Mouse (Mus musculus): ENCODE results near the gene Ubac2. TPM values are rescaled to one million over a fixed set of nuclear protein-coding genes. Genes with fewer than 3 reads are reported as not detected.
A peak's percentile ranks its signal among the peaks of the same experiment; 100 is the strongest.

The Ubac2 gene
- total RNA-seq, 2 experiments from 2014 or later: 6.4 to 8.4 TPM

DNA sequence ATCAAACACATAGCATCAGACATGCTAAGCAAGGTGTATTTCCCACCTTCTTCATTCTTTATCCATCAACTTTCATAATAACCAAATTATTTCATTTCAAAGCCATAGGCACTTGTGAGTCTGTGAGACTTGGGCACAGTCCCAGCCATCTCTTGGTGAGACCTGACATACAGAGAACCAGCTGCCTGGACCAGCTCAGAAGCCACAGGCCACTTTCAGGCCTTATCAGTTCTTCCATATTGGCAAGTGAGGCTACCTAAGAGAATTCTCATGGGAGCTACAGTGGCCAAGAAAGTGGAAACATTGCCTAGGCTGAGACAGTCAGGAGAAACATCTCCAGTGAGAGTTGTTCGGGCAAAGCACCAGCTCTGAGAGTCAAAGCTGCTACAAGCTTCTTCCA is 144.6 kb downstream of the Ubac2 start:
- no peak for ATAC-seq (replicated peaks; ENCODE audit: low FRiP score, poor library complexity, severe bottlenecking)

DNA sequence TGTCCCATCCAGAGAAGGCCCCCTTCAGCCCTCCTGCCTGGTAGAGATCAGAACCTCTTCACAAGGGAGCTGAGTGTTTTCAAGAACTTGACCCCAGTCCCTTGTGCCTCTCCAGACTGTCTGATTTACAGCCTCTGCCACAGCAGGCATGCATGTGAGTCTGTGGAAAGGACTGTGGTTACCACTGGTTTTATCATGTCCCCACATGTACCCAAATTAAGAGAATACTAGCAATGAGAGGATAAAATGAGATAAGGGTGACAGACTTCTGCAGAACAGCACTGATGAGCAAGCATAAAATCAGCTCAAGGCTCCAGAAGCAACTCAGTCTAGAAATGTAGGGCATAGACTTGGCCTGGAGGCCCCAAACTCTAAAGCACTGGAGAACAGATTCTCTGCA is 145.5 kb downstream of the Ubac2 start:
- no peak for ATAC-seq (replicated peaks; ENCODE audit: low FRiP score, poor library complexity, severe bottlenecking)

DNA sequence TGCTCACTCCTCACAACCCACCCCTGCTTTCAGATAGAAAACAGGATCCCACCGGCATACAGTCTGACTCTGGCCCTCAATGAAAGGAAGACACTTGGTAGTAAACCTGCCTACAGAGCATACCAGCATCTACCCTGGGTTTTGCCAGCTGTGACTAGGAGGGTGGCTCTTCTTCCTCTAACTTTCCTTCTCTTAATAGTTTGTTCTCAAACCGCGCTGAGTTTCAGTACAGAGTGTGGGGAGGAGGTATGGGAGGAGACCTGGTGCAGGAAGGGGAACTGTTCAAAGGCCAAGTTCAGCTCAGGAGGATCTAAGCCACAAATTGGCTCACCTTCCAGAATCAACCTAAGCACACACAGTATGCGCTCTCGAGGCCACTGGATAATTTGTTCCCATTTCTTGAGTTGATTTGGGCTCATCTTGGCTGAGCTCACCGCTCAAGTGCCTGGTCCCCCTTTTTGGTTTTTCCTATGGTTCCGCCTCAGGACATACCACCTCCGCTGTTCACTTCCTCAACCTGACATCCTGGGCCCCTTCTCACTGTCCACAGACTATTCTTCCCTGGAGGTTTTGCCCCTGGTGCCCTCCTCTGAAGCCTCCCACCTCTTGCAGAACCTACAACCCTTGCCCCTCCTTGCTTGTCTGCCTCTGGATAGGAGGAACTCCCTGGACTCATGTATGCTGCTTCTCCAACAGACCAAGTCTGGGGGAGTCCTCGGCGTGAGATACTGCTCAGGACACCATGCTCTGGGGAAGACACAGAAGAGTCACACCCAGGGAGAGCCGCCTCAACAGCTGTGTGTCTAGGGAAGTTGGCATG is 150.7 kb downstream of the Ubac2 start:
- ATAC-seq (replicated peaks; ENCODE audit: low FRiP score, poor library complexity, severe bottlenecking): no peak

DNA sequence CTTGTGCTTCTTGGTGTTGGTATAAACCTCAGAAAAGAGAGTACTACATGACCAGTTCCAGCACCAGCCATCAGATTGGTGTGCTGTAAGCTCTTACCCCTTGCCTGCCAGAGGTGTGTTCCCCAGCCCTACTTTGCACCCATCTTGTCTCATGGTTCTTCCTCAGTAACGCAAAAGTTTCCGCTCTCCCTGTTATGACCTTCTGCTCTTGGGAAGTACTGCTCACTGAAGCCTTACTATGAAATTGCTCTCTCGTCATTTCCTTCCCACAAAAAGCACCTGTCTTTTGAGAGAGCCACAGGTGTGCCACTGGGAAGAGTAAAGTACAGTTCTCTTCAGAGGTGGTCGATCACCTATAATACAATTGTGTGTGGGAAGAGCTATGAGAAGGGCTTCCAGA is 151.4 kb downstream of the Ubac2 start:
- ATAC-seq (replicated peaks; ENCODE audit: low FRiP score, poor library complexity, severe bottlenecking): no peak

DNA sequence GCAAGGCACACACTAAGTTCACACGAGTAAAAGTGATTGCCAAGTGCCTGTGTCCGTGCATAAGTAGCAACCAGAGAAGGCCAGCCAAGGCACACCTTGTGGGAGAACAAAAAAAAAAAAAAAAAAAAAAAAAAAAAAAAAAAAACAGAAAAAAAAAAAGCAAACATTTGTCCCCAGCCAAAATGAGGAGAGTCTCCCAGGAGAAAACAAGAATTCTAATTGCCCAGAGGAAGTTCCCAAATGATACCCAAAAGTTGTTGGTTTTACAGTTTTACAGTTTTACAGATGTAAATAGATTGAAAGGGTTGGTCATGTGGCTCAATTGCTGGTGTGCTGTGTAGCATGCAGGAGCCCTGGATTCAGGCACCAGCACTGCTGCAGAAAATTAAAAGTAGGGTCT is 153.6 kb downstream of the Ubac2 start:
- no peak for ATAC-seq (replicated peaks; ENCODE audit: low FRiP score, poor library complexity, severe bottlenecking)

DNA sequence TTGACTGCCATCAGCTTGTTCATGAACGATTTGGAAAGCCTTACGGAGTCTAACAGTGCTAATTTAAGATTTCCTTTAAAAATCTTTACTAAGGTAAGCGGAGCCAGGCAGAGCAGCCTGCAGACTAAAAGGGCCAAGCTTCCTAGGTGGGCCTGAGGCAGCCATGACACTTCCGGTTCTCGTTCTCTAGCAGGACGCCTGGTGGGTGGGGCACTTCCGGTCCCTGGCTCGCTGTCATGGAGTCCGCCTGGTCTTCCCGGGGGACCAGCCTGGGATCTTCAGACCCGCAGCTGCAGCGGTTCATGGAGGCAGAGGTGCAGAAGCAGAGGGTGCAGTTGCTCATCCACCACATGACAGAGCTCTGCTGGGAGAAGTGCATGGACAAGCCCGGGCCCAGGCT is 156.0 kb downstream of the Ubac2 start, which contains the start of gene Timm8a2:
TSS of gene Timm8a2 (plus strand) at position 224 of the 400 bp plus-strand sequence.
- no peak for ATAC-seq (replicated peaks; ENCODE audit: low FRiP score, poor library complexity, severe bottlenecking)

DNA sequence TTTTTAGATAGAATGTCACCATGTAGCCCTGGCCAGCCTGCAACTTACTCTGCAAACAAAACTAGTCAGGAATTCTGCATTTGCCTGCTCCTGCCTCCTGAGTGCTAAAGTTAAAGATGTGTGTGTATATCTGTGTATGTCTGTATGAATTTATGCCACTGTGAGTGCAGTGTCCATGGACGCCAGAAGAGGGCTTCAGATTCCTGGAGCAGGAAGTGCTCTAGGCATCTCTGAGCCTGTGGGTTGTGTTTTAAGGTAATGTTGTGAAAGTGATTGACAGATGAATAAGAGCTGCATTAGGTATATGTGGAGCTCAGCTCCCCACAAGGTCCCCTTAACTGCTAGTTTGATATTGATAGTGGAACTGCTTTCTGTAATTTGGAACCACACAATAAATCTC is 156.8 kb downstream of the Ubac2 start:
- no peak for ATAC-seq (replicated peaks; ENCODE audit: low FRiP score, poor library complexity, severe bottlenecking)

DNA sequence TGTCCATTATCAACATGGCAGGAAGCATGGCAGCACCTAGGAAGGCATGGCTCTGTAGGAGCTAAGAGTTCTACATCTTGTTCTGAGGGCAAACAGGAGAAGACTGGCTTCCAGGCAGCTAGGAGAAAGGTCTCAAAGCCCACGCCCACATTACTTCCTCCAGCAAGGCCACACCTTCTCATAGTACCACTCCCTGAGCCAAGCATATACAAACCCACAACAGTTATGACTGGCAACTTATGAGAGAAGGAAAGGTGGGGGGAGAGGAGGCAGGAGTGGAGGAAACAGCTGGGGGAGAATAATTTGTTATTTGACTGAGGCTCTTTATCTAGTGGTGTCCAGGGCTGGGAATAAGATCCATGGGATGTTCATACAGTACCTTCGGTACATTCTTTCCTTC is 157.4 kb downstream of the Ubac2 start:
- ATAC-seq (replicated peaks; ENCODE audit: low FRiP score, poor library complexity, severe bottlenecking): no peak

DNA sequence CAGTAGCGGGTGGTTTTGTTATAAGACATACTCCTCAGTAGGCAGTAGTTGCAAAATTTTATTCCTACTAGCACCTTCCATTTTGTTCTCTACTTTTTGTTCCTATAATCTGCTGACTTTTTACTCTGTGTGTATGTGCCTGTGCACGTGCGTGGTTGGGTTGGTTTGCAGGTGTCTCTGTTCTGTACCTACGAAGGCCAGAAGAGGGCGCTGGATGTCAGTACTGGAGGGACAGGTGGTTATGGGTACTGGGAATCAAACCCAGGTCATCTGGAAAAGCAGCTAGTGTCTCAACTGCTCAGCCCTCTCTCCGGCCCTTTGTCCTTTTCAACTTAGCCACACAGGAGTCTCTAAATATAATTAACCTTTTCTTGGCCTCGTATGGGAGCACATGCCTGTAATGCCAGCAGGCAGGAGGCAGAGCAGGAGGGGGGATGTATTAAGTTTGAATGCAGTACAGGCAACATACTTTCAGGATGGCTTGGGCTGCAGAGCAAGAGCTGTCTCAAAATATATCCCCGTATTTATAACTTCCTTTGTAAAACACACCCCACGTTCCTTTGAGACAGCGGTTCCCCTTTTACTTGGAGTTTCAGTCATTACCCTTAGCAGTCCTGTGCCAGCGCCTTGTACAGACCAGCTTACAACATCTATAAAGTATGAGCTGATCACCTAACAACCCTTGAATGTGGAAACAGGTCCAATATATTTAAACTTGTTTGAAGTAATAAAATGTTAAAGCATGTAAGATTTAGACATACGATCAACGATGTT is 160.6 kb downstream of the Ubac2 start:
- ATAC-seq (replicated peaks; ENCODE audit: low FRiP score, poor library complexity, severe bottlenecking): no peak

DNA sequence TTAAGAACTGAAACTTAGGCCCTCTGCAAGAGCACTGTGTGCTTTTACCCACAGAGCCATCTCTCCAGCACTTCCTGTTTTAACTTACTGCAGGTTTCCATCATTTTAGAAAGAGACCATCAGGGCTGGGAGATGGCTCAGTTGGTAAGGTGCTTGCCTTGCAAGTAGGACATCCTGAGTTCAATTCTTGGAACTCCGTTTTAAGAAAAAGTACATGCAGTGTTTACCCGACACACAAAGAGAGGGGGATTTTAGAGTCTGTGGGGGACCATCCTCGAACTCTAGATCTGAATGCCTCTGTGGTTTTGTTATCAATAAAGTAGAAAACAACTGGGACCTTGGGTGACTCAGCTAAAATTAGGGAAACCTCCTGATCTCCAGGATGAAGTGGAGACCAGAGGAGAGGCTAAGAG is 163.0 kb downstream of the Ubac2 start:
- ATAC-seq (replicated peaks; ENCODE audit: low FRiP score, poor library complexity, severe bottlenecking): no peak

DNA sequence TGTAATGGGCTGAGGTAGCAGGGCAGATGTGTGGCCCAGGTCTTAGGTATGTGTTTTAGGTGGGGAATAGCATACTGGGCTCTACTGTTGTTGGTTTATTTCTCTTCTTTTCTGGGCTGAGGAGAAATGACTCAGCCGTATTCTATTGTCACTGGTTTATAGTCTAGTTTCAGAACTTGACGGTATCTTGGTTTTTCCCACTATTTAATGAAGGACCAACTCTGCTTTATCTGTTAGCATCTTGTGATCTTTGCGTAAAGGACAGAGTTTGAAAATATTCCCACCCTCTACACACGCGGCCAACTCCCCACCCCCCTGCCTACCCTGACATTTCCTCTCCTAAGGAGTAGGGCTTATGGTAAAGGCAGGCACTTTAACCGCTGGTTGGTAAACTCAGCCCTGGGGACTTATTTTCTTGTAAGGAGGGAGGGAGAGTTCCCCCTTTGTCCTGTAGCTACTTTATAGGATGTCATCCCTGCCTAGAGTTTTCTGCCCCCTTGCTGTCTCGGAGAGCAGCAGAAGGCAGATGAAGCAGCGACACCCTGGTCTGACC is 163.8 kb downstream of the Ubac2 start:
- ATAC-seq (replicated peaks; ENCODE audit: low FRiP score, poor library complexity, severe bottlenecking): no peak

DNA sequence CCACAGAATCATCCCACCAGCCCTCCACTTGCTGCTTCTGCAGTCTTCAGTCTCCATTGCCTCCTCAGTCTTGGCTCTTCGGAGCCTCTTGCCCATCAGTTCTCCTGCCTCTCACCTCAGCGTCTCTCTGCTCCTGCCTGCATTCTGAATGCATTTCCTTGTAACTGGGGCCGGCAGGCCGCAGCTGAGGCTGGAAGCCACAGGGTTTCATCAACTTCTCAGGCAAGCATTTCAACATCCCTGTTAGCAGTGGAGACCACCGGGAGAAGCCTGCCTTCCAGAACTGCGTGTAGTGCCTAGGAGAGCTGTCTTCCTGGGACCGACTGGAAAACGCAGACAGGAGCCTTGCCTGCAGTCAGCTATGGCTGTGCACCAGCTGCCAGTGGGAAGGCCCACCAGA is 169.4 kb downstream of the Ubac2 start:
- ATAC-seq (replicated peaks; ENCODE audit: low FRiP score, poor library complexity, severe bottlenecking): no peak

DNA sequence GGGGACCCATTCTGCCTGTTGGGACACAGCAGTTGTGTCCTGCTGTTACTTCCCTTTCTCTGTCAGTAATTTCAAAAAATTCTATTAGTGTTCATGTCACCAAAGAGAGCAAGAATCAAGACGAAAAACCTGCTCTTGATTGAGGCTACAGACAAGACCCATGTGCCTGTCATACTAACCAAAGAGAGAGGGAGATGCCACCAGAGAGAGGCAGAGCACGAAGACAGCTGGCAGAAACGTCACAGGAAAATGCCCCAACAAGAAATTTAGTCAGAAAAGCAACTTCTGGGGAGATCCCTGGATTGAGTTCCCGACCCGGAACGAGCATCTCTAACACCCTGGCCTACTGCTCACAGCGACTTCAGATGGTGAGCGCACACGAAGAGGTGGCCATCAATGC is 170.4 kb downstream of the Ubac2 start:
- no peak for ATAC-seq (replicated peaks; ENCODE audit: low FRiP score, poor library complexity, severe bottlenecking)

DNA sequence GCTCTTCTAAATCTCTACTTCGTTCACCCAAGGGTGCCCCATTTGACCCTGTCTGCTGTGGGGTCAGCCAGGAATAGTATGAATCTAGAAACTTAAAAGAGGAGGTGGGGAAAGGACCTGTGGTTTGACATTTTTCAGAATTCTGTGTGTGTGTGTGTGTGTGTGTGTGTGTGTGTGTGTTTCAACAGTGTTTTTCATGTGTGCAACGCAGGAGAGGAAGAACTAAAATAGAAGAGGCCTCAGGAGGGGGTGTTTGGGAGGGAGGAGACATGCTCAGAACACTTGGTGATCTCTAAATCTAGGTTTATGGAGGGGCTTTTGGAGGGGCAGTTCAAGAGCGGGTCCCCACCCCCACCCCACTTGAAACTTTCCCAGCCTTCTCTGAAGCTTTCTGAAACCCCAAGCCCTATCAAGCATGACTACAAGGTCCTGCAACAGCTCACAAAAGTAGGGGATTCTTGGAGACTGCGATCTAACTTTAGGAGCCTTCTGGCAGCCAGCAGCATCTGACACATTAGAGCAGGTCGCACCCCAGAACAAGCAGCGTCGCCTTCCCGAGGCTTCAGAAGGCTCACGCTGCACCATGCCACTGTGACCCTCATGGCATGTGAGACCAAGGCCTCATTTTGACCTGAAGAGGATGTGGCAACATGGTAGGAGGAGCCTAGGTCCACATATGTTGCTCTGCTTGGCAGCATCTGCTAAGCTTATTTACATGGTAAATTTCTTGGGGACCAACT is 174.6 kb downstream of the Ubac2 start:
- ATAC-seq (replicated peaks; ENCODE audit: low FRiP score, poor library complexity, severe bottlenecking): no peak

DNA sequence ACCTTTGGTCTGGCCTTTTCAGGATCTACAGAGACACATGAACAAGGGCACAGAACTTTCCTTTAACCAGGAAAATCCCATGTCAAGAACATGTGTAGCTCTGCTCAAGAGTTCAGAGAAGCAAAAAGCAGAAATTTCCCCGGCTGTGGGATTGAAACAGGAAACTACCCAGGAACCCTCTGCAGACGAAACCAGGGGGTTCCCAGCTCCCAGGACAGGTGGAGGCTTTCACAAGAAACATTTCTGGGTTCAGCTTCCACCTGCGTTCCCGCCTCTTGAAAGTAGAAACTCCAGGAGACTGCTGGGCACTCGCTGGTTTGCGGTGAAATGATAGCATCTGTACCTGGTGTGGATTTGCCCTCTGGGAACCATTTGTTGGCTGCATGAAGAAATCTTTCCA is 178.5 kb downstream of the Ubac2 start:
- no peak for ATAC-seq (replicated peaks; ENCODE audit: low FRiP score, poor library complexity, severe bottlenecking)

DNA sequence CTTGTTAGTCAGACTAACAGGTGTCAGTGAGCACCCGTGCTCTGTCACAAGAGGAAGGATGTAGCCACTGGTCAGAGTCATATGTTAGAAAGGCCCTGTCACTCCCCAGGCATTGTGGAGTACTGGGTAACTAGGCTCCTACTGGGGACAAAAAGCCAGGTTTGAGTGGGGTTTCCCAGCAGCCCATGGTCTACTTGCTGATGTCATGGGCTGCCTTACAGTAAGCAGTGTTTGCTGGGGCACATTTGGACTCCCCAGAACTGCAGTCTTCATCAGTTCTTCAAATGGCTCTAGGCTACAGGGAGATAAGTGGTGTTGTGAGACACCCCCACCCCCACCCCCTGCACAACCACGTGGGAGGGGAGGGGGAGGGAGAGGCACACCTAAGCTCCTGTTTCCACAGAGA is 179.5 kb downstream of the Ubac2 start:
- ATAC-seq (replicated peaks; ENCODE audit: low FRiP score, poor library complexity, severe bottlenecking): no peak

DNA sequence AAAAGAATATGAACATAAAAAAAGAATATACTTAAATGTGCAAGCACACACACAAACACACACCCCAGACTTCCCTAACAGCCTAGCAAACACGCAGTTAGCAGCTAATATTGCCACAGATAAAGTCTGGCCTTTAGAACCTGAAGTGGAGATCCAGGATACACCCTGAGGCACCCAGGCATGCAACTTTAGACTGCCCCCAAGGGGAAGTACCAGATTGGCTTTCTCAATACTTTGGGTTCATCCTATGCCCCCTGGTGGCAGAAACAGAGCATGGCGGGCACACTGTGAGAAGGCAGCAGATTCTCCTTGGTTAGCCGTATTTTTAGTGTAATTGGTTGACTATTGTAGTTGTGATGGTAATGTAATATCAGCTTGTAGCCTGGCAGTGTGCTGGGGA is 182.2 kb downstream of the Ubac2 start:
- ATAC-seq (replicated peaks; ENCODE audit: low FRiP score, poor library complexity, severe bottlenecking): peak; percentile 70; the same call in 1 of the 2 replicates

DNA sequence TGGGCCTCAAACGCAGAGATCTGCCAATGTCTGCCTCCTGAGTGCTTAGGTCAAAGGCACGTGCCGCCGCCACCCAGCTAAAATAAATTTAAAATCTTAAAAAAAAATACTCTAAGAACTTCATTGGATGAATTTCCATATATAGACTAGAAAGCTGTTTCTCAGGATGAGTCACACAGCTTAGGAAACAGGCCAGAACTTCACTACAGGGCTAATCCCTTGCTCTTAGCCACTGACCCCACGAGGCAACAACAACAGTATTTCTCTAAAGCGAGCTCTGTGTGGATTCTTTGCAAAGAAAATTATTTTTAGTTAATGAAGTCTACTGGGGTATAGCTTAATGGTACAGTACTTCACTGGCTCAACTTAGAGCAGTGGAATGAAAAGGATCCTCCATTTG is 183.0 kb downstream of the Ubac2 start:
- no peak for ATAC-seq (replicated peaks; ENCODE audit: low FRiP score, poor library complexity, severe bottlenecking)

DNA sequence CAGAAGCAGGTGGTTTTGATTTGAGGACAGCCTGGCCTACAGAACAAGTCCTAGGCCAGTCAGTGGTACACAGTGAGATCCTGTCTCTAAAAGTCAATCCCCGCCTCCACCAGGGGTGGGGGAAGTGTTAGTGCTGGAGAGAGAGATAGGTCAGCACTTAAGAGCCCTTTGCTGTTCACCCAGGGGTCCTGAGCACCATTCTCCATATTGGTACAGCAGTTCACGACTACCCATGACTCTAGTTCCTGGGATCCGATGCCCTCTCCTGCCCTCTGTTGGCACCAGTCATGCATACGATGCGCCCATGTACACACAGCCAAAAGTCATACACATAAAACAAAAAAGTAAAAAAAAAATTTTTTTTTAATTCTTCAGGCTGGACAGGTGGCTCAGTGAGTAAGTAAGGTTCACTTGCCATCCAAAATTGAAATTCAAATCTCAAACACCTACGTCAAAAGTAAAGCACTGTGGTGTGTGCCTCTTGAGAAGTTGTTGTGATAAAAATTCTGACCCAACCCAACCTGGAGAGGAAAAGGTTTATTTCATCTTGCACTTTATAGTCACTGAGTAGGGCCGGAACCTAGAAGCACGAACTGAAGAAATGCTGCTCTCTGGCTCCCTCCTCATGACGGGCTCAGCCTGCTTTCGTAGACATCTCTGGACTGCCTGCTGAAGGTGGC is 184.1 kb downstream of the Ubac2 start:
- no peak for ATAC-seq (replicated peaks; ENCODE audit: low FRiP score, poor library complexity, severe bottlenecking)

DNA sequence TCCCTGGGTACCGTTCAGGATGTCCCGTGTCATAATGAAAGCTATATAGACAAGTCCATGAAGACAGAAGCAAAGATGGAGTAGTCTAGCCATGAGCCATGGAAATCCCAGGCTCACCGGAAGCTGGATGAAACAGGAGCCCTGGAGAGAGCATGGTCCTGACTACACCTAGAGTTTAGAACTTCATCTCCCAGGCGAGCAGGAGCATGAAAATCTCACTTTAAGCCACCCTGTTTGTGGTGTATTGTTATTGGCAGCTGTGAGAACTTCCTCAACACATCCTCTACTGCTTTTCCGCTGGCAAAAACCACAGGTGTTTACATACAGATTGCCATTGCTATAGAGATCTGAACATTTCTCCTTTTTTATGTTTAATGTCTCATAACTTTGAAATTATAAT is 185.2 kb downstream of the Ubac2 start:
- ATAC-seq (replicated peaks; ENCODE audit: low FRiP score, poor library complexity, severe bottlenecking): no peak
